ENCODE assay signal across 8 mouse cellular contexts in the genomic region with DNA sequence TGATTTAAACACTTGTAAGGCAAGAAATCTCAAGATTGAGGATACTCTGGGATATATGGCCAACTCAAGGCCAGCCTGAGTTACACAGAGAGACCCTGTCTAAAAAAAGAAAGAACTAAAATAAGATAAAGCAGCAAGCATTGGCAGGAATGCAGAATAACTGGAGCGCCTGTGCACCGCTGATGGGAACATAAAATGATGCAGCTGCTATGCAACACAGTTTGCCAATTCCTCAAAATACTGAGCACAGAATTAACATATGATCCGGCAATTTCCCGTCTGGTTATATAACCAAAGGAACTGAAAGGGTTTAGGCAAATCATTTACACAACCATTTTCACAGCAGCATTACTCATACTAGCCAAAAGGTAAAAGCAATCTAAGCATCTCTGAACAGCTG. TPM values are rescaled to one million over a fixed set of nuclear protein-coding genes. Genes with fewer than 3 reads are reported as not detected.
DNase-seq lines count a peak whose midpoint lies in the region; ATAC-seq lines count a peak whose summit lies in the region.

No protein-coding gene starts in this region.

- no peak overlapping the region for H3K4me3 ChIP-seq in kidney, embryonic 15.5 days (replicated peaks)
- no peak overlapping the region for H3K4me3 ChIP-seq in heart, embryonic 13.5 days
- H3K4me3 ChIP-seq in hindbrain, embryonic 12.5 days, result no peak overlapping the region
- no peak overlapping the region for H3K4me3 ChIP-seq in midbrain, embryonic 11.5 days (ENCODE audit: low read depth, low read length)

- ATAC-seq in cerebellum, adult (ENCODE audit: insufficient number of reproducible peaks, low FRiP score, low TSS enrichment), result peak; percentile 52; the same call in 1 of the 2 replicates
- no peak for ATAC-seq in kidney, embryonic 15.5 days (replicated peaks; ENCODE audit: low FRiP score)
- no peak for ATAC-seq in heart, embryonic 13.5 days (ENCODE audit: extremely low read depth, insufficient number of reproducible peaks, low FRiP score, low TSS enrichment)
- ATAC-seq in hindbrain, embryonic 12.5 days (ENCODE audit: low FRiP score), result no peak
- ATAC-seq in midbrain, embryonic 11.5 days (ENCODE audit: low FRiP score), result no peak

- H3K36me3 ChIP-seq in kidney, embryonic 15.5 days, result 0 out of 2 replicates have a peak, but pooled peaks cover 7% of the 10 kb centered on the region
- H3K36me3 ChIP-seq in heart, embryonic 13.5 days, result peaks cover 15% of the 10 kb centered on the region; the same call in 1 of the 2 replicates
- no peaks in the 10 kb centered on the region for H3K36me3 ChIP-seq in hindbrain, embryonic 12.5 days
- no peaks in the 10 kb centered on the region for H3K36me3 ChIP-seq in midbrain, embryonic 11.5 days (ENCODE audit: control insufficient read depth, insufficient read depth, low read length)

- no peak overlapping the region for H3K9ac ChIP-seq in kidney, embryonic 15.5 days
- H3K9ac ChIP-seq in heart, embryonic 13.5 days, result no peak overlapping the region
- no peak overlapping the region for H3K9ac ChIP-seq in hindbrain, embryonic 12.5 days
- H3K9ac ChIP-seq in midbrain, embryonic 11.5 days (ENCODE audit: low read length), result no peak overlapping the region

- no peak overlapping the region for H3K27ac ChIP-seq in kidney, embryonic 15.5 days
- H3K27ac ChIP-seq in heart, embryonic 13.5 days (replicated peaks), result 0 out of 2 replicates have a peak overlapping the region, but pooled peaks have one; percentile 32
- no peak overlapping the region for H3K27ac ChIP-seq in hindbrain, embryonic 12.5 days
- H3K27ac ChIP-seq in midbrain, embryonic 11.5 days (ENCODE audit: low read depth, low read length), result no peak overlapping the region

- no peaks in the 10 kb centered on the region for H3K4me1 ChIP-seq in kidney, embryonic 15.5 days
- peaks cover 33% of the 10 kb centered on the region for H3K4me1 ChIP-seq in heart, embryonic 13.5 days
- no peaks in the 10 kb centered on the region for H3K4me1 ChIP-seq in hindbrain, embryonic 12.5 days
- H3K4me1 ChIP-seq in midbrain, embryonic 11.5 days (ENCODE audit: control insufficient read depth, insufficient read depth, low read length), result no peaks in the 10 kb centered on the region

- no peaks in the 10 kb centered on the region for H3K9me3 ChIP-seq in kidney, embryonic 15.5 days (replicated peaks)
- no peaks in the 10 kb centered on the region for H3K9me3 ChIP-seq in heart, embryonic 13.5 days
- H3K9me3 ChIP-seq in hindbrain, embryonic 12.5 days (replicated peaks), result no peaks in the 10 kb centered on the region
- no peaks in the 10 kb centered on the region for H3K9me3 ChIP-seq in midbrain, embryonic 11.5 days (ENCODE audit: control insufficient read depth, low read length)

- no peaks in the 10 kb centered on the region for H3K27me3 ChIP-seq in kidney, embryonic 15.5 days
- no peaks in the 10 kb centered on the region for H3K27me3 ChIP-seq in heart, embryonic 13.5 days (replicated peaks)
- H3K27me3 ChIP-seq in hindbrain, embryonic 12.5 days, result no peaks in the 10 kb centered on the region
- no peaks in the 10 kb centered on the region for H3K27me3 ChIP-seq in midbrain, embryonic 11.5 days (ENCODE audit: control insufficient read depth, insufficient read depth, low read length)

- no peak for DNase-seq in cerebellum, postnatal 4 days (ENCODE audit: low spot score in 2 of 2)
- DNase-seq in kidney, postnatal 4 days, result peak; percentile 19 to 25
- DNase-seq in left cerebral cortex, postnatal 25 days (ENCODE audit: low spot score in 2 of 2), result peak; percentile 50 to 90
- no peak for DNase-seq in midbrain, embryonic 11.5 days (ENCODE audit: low spot score, missing footprints)

- 88% methylated on average over 4 of the region's 4 CpGs for WGBS in kidney, embryonic 15.5 days
- 53% methylated on average over 4 of the region's 4 CpGs for WGBS in heart, embryonic 13.5 days
- WGBS in hindbrain, embryonic 12.5 days, result 96% methylated on average over 4 of the region's 4 CpGs
- WGBS in midbrain, embryonic 11.5 days, result 97% methylated on average over 4 of the region's 4 CpGs

- H3K4me2 ChIP-seq in kidney, embryonic 15.5 days, result no peak overlapping the region
- H3K4me2 ChIP-seq in heart, embryonic 13.5 days, result no peak overlapping the region
- H3K4me2 ChIP-seq in hindbrain, embryonic 12.5 days (replicated peaks), result no peak overlapping the region
- no peak overlapping the region for H3K4me2 ChIP-seq in midbrain, embryonic 11.5 days

- intact Hi-C loops in left cerebral cortex, postnatal 25 days (cut with DNase I), result no loop called here

RNA-seq across cellular contexts. Expression of a gene that starts 30.0 kb away (rescaled TPM):
- 12.1 and 13.5 TPM in 2 replicates for polyA plus RNA-seq in kidney, embryonic 15.5 days (2015; fragmentation: Nextera tagmentation; extraction: Ambion mirVana)
- 16.1 and 18.2 TPM in 2 replicates for polyA plus RNA-seq in heart, embryonic 13.5 days (2015; fragmentation: Nextera tagmentation; extraction: Ambion mirVana)
- total RNA-seq in left cerebral cortex, postnatal 25 days (2021), result 100 to 1,000 TPM; 395 to 402 TPM
- polyA plus RNA-seq in hindbrain, embryonic 12.5 days (2016; fragmentation: Nextera tagmentation; extraction: Ambion mirVana), result 37.0 and 47.6 TPM in 2 replicates
- 17.1 and 21.1 TPM in 2 replicates for polyA plus RNA-seq in midbrain, embryonic 11.5 days (2014; fragmentation: Nextera tagmentation; extraction: Ambion mirVana)

Comparison
In these comparisons a context has a peak if more than half of its experiments do, and no peak if none do; other contexts are left out.
1. DNase-seq: peak in kidney, postnatal 4 days (2 of 2) and left cerebral cortex, postnatal 25 days (2 of 2); none in cerebellum, postnatal 4 days (0 of 2) and midbrain, embryonic 11.5 days (single experiment).